In genomic region chr11:93995720-93996305, GRCm38 (mm10) we compare ENCODE assay signal across 1 mouse cellular context.
TF ChIP-seq lines count a peak whose summit lies in the region.

TSS of gene Spag9 (plus strand) at chr11:93996091.

TF ChIP-seq in MEL, 35 proteins besides CTCF, POLR2A, EP300 and RAD21 (continued from another document):
- peak; percentile 77 for TF ChIP-seq NRF1 (IDR thresholded peaks at IDR 0.05; ENCODE audit: insufficient read depth, low read depth, low read length, poor library complexity, severe bottlenecking)
- TF ChIP-seq MYB (IDR thresholded peaks at IDR 0.05; ENCODE audit: low read depth, low read length): peak; percentile 49
- TF ChIP-seq ZNF384 (IDR thresholded peaks at IDR 0.05; ENCODE audit: low read depth, low read length): no peak
